Mouse (Mus musculus) heart, adult 18-20 months (tissue): ENCODE results near the gene Ddb1. TPM values are rescaled to one million over a fixed set of nuclear protein-coding genes. Genes with fewer than 3 reads are reported as not detected.

Source experiments
- DNase-seq, 2 experiments: peaks; one replicate each; pipeline ENCODE4 v3.0.0; 2021 to 2022; ENCODE audit warnings: mixed read lengths in 1 of 2
- total RNA-seq, 2 experiments: library from RNA; stranded (reverse); gene quantifications; 2 replicates each; pipeline ENCODE4 v1.2.3; 2021

The Ddb1 gene
- total RNA-seq, 2 experiments from 2014 or later, result 135 to 160 TPM

DNA sequence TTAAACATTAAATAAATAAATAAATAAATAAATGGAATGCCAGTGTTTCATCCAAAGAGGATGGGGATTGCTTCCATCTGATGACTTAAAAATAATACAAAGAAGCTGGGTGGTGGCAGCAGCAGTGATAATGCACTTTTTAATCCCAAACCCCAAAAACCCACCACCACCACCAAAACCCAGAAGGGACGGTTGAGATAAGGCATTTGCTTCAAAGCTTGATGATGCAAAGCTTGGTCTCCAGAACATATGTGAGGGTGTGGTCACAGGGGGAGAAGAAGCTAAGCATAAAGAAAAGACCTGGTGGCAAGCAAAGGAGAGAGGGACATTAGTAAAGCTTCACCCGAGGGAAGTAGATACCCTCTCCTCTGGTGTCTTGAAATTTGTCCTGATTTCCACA lies 56.8 kb downstream of the Ddb1 start:
- DNase-seq, result no peak

DNA sequence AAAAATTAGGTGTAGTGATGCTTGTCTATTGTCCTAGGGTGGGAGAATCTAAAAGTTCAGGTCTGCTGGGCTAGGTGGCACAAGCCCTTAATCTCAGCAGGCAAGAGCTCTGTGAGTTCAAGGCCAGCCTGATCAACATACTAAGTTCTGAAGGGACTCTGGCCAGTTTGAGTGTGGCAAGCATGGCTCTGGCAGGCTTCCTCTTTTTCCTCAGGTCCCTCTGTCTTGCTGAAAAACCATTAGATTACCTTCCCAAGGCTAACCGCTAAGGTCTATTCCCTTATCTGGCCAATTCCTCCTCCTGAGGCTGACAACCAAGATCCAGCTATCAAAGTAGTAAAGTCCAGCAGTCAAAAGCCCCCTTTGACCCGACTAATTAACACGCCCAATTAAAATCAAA lies 57.5 kb downstream of the Ddb1 start:
- no peak for DNase-seq

DNA sequence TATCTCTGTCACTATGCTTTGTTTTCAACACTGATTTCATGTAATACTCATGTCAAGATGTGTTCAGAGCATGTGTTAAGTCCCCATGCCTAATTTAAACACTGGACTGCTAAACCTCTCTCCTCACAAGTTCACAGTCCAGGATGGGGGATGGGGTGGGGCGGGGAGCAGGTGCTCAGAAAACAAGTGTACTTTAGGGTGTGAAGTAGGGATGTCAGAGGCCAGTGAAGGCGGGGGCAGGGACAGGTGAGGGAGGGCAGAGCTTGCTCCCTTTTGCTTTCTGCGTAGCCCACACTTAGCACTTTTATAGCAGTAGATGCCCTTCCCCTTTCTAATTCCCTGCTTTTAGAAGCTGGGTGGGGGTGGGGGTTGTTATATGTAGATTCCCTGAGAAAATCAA lies 60.0 kb downstream of the Ddb1 start:
- DNase-seq, result no peak

DNA sequence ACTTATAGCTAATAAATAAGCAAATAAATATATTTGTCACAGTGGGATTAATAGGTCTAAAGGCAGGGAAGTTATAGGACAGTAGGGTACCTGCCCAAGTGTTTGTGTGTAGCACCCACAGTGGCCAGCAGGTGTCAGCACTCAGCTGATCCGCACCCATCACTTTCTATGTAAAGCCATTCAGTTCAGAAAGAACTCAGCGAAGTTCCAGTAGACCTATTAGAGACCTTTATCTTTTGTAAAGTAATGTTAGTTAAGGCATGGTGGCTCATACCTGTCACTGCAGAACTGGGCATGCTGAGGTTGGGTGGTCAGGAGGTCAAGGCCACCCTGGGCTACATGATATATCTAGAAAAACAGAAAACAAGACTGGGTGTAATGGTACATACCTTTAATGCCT lies 60.4 kb downstream of the Ddb1 start:
- peak; percentile 31 to 83 for DNase-seq

DNA sequence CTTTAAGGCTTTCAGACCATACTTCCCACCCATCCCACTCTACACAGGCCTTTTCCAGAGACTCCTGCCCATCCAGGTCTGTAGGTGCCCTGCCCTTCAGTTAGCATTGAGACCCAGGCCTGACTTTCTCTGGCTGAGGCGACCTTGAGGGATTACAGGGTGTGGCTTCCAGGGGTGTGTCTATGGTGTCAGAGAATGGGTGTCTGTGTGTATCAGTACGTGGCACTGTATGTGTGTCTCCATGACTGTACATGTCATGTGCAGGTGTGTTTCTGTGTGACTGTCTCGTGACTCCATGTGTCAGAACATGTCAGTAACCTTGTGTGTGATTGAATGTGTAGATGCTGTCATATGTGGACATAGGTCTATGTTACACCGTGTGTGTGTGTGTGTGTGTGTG lies 66.2 kb downstream of the Ddb1 start:
- no peak for DNase-seq

DNA sequence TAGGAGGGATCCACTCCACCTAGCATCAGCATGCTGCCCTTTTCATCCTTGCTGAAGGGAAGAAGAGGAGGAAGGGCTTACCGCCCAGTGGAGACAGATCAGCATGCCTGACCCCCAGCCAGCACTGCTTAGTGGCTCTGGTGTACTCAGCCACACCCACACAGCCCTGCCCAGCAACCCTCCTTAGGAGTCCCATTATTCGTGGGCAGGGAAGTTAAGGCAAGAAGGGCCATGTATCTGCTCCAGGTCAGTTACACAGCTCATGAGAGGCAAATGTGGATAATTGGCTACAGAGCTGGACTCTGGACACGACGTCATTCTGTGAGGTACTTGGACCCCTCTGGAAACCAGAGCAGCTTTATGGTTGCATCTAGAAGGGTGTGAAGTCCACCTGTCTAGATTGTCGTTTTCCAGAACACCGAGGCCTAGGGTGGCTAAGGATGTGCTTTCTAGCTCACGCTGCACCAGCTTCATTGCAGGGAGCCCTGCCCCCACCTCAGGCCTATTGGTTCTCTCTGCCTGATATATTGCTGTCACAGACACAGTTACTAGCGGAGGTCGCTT lies 66.8 kb downstream of the Ddb1 start:
- no peak for DNase-seq

DNA sequence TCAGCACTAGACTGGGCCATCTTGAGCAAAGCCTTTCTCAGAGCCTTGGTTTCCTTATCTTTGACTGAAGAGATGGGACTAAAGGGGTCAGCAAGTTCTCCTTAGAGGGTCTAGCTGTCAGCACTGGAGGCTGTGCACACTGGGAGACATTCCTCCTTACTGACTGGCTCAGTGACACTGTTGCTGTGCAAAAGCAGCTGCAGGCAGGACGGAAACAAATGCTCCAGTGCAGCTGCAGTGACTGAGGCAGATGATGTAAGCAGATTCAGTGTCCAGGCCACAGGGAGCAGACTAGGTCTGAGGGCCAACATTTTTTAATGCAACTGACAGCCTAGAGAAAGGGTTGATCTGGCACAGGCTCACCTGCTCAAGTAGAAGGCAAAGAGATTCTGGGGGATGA lies 68.1 kb downstream of the Ddb1 start:
- no peak for DNase-seq

DNA sequence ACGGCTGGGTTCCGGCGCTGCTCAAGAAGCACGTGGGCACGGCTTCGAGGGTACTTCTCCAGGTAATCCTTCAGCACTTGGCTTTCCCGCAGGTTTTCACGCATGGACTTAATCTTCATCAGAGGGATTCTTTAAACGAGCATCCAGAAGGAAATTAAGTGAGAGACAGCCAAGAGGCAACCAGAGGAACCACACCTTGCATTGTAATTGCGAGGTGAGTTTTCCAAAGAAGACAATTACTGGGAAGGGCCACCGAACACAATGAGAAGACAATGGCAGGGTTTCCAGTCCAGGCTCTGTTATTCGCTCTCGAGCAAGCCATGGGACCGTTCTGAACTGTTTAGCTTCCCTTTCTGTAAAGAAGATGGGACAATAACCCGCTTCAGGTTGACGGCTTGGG lies 71.5 kb downstream of the Ddb1 start:
- DNase-seq, result no peak

DNA sequence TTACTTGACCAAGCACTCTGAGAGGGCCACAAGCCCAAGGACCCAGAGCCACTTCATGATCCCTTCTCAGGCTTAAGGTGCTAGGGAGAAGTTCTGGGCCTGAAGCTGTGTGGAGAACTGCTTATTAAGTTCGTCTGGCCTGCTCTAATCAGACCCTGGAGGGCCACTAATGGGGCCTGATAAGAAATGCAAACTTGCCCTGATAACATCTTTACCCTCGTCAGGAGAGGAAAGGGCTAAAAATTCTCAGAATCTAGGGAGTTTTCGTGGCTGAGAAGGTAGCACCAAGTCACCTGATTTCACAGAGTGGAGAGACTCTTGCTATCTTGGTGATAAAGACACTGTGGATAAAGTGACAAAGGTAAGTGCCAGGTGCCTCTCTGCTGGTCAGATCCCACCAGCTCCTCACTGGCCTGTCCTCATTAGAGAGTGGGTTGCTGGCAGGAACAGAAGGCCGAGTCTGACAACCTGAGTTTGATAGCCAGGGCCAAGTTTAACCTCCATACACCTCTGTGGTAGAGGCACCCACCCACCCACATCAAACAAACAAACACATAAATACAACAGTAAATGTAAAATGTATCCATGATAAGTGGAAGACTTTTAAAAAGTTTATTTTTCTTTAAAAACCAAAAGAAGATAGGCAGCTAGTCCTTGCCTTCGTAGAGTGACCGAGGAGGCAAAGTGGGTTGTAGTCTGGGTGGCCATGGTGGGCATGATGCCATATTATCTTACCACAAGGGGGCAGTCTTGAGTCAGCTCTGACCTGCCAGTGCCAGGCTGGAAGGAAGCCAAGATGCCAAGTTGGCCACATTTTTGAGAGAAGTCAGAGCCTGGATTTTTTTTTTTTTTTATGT lies 73.0 kb downstream of the Ddb1 start, which contains the start of gene Pga5:
Pga5 (minus strand) TSS at position 157 of the 857 bp plus-strand sequence.
- DNase-seq, result peak; percentile 72 to 91

DNA sequence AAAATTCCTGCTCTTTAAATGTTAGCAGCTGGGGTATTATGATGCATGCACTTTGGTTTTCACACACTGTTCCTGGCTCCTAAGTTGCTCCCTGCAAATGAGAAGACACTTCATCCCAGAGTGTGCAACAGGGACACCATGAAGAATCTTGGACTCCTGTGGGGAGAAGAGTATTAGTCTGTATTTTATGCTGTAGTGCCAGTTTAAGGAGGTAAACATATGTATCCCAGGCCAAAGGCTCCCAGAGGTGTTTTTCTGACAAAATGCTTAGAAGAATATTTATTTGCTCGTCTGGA lies 73.6 kb downstream of the Ddb1 start:
- DNase-seq, result no peak

Other genes starting within 250 kb of the Ddb1 start
- gene Syt7, start 216.2 kb upstream of the Ddb1 start, total RNA-seq, result 10 to 100 TPM; 35.5 to 37.1 TPM
- 1 to 10 TPM; 1.7 to 5.7 TPM for gene Lrrc10b, start 147.9 kb upstream of the Ddb1 start, total RNA-seq
- gene Ppp1r32, start 122.4 kb upstream of the Ddb1 start, total RNA-seq, result under 1 TPM in 1 of 2 experiments, not detected in 1; 0.49 TPM
- gene Cpsf7, start 80.1 kb upstream of the Ddb1 start, total RNA-seq, result 10 to 100 TPM; 20.6 to 24.4 TPM
- 10 to 100 TPM; 79.4 to 82.7 TPM for gene Sdhaf2, start 79.2 kb upstream of the Ddb1 start, total RNA-seq
- gene Tmem216, start 49.1 kb upstream of the Ddb1 start, total RNA-seq, result 1 to 10 TPM; 4.9 to 5.8 TPM
- 10 to 100 TPM; 12.3 to 14.2 TPM for gene Cyb561a3, start 28.2 kb upstream of the Ddb1 start, total RNA-seq
- gene Tmem138, start 28.0 kb upstream of the Ddb1 start, total RNA-seq, result 1 to 10 TPM; 1.4 to 2.1 TPM
- 1 to 10 TPM; 9.6 to 9.7 TPM for gene Tkfc, start 327 bp downstream of the Ddb1 start, total RNA-seq
- gene Vwce, start 28.9 kb downstream of the Ddb1 start, total RNA-seq, result under 1 TPM in 1 of 2 experiments, not detected in 1; 0.31 TPM
- gene Pga5, start 72.7 kb downstream of the Ddb1 start, total RNA-seq, result not detected
- gene Vps37c, start 83.4 kb downstream of the Ddb1 start, total RNA-seq, result 10 to 100 TPM; 20.4 to 21.8 TPM
- 1 to 10 TPM in 1 of 2 experiments, not detected in 1; 1.1 TPM for gene Cd5, start 133.7 kb downstream of the Ddb1 start, total RNA-seq
- 1 to 10 TPM in 1 of 2 experiments, under 1 TPM in 1; 0.17 to 1.2 TPM for gene Cd6, start 224.7 kb downstream of the Ddb1 start, total RNA-seq
- gene Slc15a3, start 234.4 kb downstream of the Ddb1 start, total RNA-seq, result 1 to 10 TPM; 2.1 TPM